Mouse (Mus musculus) E14TG2a.4 (cell line): ENCODE data around the gene B3galnt1.

Source experiments
- CTCF ChIP-seq: conservative IDR thresholded peaks from 2 replicates; pipeline ENCODE4 v1.5.1; 2014; ENCODE audit warnings: low read length
- NANOG ChIP-seq: IDR thresholded peaks from 2 replicates; pipeline ENCODE4 v1.6.1; 2014; ENCODE audit warnings: borderline replicate concordance, low read length, mixed read lengths
- POU5F1 ChIP-seq: IDR thresholded peaks from 2 replicates; pipeline ENCODE4 v1.6.1; 2014; ENCODE audit warnings: low read length, borderline replicate concordance

DNA sequence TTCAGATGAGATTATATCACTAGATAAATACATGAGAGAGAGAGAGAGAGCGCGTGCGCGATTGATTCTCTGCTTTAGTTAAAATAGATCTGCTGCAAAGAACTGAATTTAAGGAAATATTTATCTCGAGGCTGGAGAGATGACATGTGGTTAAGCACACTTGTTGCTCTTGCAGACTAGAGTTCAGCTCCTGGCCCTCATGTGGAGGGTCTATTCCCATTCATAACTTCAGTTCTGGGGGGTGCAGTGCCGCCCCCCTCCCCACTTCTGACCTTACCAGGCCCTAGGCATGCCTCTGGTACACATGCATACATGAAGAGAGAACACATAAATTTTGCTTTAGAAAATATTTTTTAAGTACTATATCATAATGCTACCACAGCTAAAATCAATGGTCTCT, 1.5 kb downstream of the B3galnt1 start:
- TF ChIP-seq CTCF: no peak
- TF ChIP-seq POU5F1: no peak
- no peak for TF ChIP-seq NANOG
